Mouse (Mus musculus): Measurements from ENCODE around the gene Ldb2.

Gene Ldb2

GRCm38 (mm10) chr5:44543472-44544132 is 255.9 kb downstream of the Ldb2 start:
- no peak for DNase-seq (ENCODE audit: low read depth)

DNA sequence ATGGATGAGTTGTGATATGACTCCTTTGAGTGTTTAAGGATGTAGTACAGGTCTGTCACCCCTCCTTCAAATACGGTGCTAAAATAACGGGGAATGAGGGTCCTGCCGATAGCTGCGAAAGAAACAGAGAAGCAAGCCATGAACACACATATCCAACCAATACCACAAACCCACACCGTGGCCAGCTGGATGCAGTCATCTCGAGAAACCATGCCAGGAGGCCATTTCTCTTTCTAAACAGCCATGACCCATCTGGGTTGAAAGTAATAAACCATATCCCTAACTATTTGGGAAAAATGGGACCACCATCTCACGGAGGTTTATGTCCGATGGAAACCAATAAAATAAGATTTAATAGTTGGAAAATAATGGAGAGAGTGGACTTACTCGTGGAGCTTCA is 257.7 kb downstream of the Ldb2 start:
- DNase-seq (ENCODE audit: low read depth): no peak

GRCm38 (mm10) chr5:44538687-44539086 is 260.8 kb downstream of the Ldb2 start:
- no peak for DNase-seq (ENCODE audit: low read depth)

DNA sequence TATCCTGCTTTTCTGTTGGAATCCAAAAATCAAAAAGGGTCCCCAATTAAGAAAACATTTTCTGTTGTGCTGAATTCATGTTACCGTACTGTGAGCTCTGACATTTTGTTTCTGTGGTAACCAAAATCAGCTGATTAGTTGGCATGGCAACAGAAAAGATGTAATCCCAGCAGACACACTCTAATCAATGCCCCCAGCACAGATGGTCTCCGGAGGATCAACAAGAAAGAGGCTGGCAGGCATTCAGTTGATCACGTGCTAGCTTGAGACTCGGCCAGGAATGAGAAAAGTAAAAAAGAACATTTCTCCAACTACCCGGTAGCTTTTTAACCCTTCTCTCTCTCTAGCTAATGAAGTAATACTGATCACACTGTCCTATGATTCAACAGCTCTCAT is 261.5 kb downstream of the Ldb2 start:
- DNase-seq (ENCODE audit: low read depth): no peak

DNA sequence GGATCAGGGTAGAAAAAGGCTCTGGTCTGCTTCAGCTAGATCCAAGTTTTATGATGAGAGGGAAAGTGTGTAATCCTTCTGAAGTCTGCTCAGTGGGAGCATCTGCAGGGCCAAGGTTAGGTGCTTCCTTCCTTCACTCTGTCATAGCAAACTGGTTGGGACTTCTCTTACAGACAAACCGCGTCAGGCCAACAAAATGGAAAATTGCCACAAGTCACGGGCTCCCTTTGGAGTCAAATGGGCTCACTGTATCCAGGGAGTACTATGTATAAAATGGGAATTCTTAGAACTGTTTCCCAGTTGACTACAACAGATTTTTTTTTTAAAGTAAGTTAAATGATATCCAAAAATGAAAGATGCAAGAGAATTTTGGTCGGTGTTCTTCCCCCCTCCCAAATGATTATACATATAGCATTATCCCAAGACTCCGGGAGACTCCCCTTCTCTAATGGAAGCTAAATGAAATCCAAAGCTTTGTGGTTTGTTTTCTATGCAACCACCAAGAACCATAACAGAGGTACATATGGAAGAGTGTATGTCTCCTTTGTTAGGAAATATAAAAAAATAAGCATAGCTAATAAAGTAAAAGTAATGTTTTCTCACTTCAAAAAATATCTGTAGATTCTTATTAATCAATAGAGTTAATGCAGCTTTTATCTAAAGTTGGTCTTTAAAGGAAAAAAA is 262.0 kb downstream of the Ldb2 start:
- DNase-seq (ENCODE audit: low read depth): no peak

GRCm38 (mm10) chr5:44529466-44529865 is 270.0 kb downstream of the Ldb2 start:
- no peak for DNase-seq (ENCODE audit: low read depth)

DNA sequence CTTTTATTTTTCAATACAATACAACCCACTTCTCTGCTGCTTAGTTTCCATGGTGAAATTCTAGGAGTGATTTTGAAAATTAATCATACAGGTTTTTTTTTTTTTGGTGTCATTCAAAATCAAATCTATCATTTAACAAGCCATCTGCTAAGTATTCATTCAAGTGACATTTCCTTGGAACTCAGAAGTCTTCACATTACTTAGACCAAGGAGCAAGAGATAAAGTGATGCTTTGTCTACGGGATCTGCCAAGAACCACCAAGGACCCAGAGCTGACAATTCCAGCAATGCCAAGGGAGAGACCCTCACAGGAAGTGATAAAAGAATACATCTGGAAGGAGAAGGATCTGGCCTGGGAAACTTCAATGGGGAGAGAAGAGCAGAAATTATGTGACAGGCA is 270.5 kb downstream of the Ldb2 start:
- no peak for DNase-seq (ENCODE audit: low read depth)

GRCm38 (mm10) chr5:44505221-44505620 is 294.3 kb downstream of the Ldb2 start:
- no peak for DNase-seq (ENCODE audit: low read depth)

GRCm38 (mm10) chr5:44504786-44505185 is 294.7 kb downstream of the Ldb2 start:
- no peak for DNase-seq (ENCODE audit: low read depth)

GRCm38 (mm10) chr5:44498229-44498628 is 301.3 kb downstream of the Ldb2 start:
- DNase-seq (ENCODE audit: low read depth): no peak

- no peak for DNase-seq (ENCODE audit: low read depth)
Measured at GRCm38 (mm10) chr5:44496854-44497253, 302.6 kb downstream of the Ldb2 start.

- peak; percentile 11 for DNase-seq (ENCODE audit: low read depth)
Measured at GRCm38 (mm10) chr5:44495092-44495491, 304.4 kb downstream of the Ldb2 start.

GRCm38 (mm10) chr5:44494133-44494532 is 305.3 kb downstream of the Ldb2 start:
- DNase-seq (ENCODE audit: low read depth): no peak

DNA sequence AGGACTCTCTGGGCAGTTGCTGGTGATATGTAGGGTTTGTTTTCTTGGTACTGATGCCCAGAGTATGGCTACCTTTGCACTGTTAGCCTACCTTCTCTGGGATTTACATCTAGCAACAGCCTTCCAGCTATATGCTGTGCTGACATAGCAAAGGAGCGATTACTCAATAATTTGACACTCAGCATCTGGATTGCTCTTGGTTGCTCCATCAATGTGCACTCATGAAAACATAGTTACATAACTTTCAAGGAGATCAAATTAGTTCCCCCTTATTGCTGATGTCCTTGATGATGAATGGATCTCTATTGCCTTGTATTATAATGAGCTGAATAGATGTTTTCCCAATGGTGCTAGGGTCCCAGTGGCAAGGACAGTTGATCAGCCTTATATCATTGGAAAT is 308.0 kb downstream of the Ldb2 start:
- no peak for DNase-seq (ENCODE audit: low read depth)

DNA sequence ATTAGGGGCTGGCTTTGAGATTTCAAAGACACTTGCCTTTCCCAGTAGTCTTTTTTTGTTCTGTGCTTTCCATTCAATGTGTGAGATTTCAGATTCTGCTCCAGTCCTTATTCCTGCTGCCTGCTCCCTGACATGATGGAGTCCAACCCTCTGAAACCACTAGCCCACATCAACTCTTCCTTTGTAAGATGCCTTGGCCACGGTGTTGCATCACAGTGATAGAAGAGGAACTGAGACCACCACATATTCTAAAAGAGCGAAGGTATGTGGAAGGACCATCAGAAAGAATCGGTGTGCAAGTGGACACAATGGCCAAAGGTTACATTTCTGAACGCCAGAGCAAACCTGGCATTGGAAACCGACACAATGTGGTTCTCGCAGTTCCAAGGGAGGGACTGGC is 309.0 kb downstream of the Ldb2 start:
- DNase-seq (ENCODE audit: low read depth): no peak

- no peak for DNase-seq (ENCODE audit: low read depth)
Measured at GRCm38 (mm10) chr5:44483426-44484106, 315.9 kb downstream of the Ldb2 start.

- DNase-seq (ENCODE audit: low read depth): no peak
Measured at GRCm38 (mm10) chr5:44481406-44481805, 318.1 kb downstream of the Ldb2 start.

DNA sequence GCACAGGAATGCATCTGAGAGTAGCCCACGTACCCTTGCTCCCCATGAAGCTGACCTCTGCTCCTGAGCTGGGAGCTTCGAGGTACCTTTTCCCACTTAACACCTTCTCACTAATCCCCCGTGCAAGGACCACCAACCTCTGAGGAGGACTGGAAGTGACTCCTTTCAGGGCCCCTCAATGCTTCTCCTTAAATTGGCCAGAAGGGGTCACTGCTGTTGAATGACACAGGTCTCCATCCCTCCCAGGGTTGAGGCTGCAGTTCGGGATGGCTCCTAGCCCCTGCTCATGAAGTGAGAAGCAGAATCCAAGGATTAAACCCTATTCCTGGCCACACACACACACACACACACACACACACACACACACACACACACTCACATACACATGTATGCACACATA is 323.1 kb downstream of the Ldb2 start:
- DNase-seq (ENCODE audit: low read depth): no peak

DNA sequence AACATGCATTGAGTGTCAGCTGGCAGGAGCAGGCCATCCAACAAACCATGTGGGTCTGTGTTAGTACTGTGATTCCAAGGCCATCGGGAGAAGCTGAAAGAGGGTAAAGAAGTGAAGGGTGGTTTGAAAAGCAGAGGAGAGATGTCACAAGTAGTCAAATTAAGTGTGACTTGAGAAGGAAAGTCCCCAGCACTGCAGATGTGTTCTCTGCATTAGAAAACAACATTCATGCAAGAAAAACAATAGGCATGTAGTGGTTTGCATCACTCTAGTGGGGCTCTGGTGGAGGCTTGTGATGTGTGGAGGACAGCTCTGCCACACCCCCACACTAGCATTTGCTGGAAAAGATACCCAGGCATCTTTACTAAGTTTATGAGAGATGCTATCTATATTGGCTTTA is 323.9 kb downstream of the Ldb2 start:
- no peak for DNase-seq (ENCODE audit: low read depth)

GRCm38 (mm10) chr5:44473857-44474762 is 325.4 kb downstream of the Ldb2 start:
- no peak for DNase-seq (ENCODE audit: low read depth)

DNA sequence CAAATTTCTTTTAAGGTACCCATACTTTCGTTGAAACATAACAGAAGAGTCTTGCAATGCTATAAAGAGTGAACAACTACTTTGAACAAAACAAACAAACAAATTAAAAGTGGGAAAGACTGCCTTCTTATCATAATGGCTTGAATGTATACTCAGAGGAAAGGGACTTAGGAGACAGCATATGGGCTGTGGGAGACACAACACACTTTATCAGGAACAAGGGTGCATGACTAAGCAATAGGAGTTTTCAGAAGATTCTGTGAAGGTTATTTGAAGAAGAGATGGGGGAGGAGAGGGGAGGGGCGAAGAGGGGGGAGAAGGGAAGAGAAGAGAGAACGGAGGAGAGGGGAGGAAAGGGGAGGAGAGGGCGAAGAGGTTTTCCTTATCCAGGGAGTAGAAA is 334.2 kb downstream of the Ldb2 start:
- DNase-seq (ENCODE audit: low read depth): no peak

All from NIH3T3 (cell line).